Mouse (Mus musculus) adrenal gland, adult 2 months (tissue): ENCODE measurements around the gene Mt3. TPM values are rescaled to one million over a fixed set of nuclear protein-coding genes. Genes with fewer than 3 reads are reported as not detected.

Experiments used
- DNase-seq: peaks from one replicate; pipeline ENCODE4 v3.0.0; 2021
- polyA plus RNA-seq: library from polyadenylated mRNA; depleted of rRNA; stranded (reverse); fragments of >200 nt; gene quantifications from 2 replicates; pipeline ENCODE4 v1.2.3, GENCODE M21; 2012; rRNA removed
- total RNA-seq, 2 experiments: library from RNA; stranded (reverse); gene quantifications; 2 replicates each; pipeline ENCODE4 v1.2.3; 2021

Mt3 gene
- total and polyA plus RNA-seq, 3 experiments, result 1.0 to 4.7 (median 4.1) TPM

GRCm38 (mm10) chr8:94185791-94186190 lies 33.4 kb downstream of the Mt3 start:
- DNase-seq, result no peak

- DNase-seq, result peak; percentile 73
These were observed 34.1 kb downstream of the Mt3 start for GRCm38 (mm10) chr8:94186542-94186941.

GRCm38 (mm10) chr8:94187290-94188002 lies 35.0 kb downstream of the Mt3 start:
- no peak for DNase-seq

- peak; percentile 29 for DNase-seq
These were observed 37.0 kb downstream of the Mt3 start for GRCm38 (mm10) chr8:94189275-94190031.

GRCm38 (mm10) chr8:94191101-94191691 lies 38.8 kb downstream of the Mt3 start:
- DNase-seq, result peak; percentile 84

GRCm38 (mm10) chr8:94192926-94193325 lies 40.5 kb downstream of the Mt3 start:
- no peak for DNase-seq

- DNase-seq, result peak; percentile 76
These were observed 42.3 kb downstream of the Mt3 start for GRCm38 (mm10) chr8:94194591-94195223.

GRCm38 (mm10) chr8:94199202-94199869 lies 46.9 kb downstream of the Mt3 start:
- peak; percentile 56 for DNase-seq

Other genes with a start within 250 kb of the Mt3 start
- gene Amfr, start 139.8 kb upstream of the Mt3 start, total RNA-seq, result 100 to 1,000 TPM; 234 to 239 TPM
- gene Amfr, start 139.8 kb upstream of the Mt3 start, polyA plus RNA-seq, result 290 and 363 TPM in 2 replicates
- gene Nudt21, start 115.6 kb upstream of the Mt3 start, total RNA-seq, result 10 to 100 TPM; 34.7 to 36.9 TPM
- 150 and 174 TPM in 2 replicates for gene Nudt21, start 115.6 kb upstream of the Mt3 start, polyA plus RNA-seq
- 10 to 100 TPM; 20.1 to 22.3 TPM for gene Ogfod1, start 115.4 kb upstream of the Mt3 start, total RNA-seq
- 2.4 TPM in 2 replicates for gene Ogfod1, start 115.4 kb upstream of the Mt3 start, polyA plus RNA-seq
- gene Bbs2, start 53.7 kb upstream of the Mt3 start, total RNA-seq, result 10 to 100 TPM; 17.1 to 18.1 TPM
- gene Bbs2, start 53.7 kb upstream of the Mt3 start, polyA plus RNA-seq, result 26.5 and 31.0 TPM in 2 replicates
- not detected for gene Mt4, start 15.4 kb upstream of the Mt3 start, total RNA-seq
- not detected in 2 replicates for gene Mt4, start 15.4 kb upstream of the Mt3 start, polyA plus RNA-seq
- gene Mt2, start 20.1 kb downstream of the Mt3 start, total RNA-seq, result 100 to 1,000 TPM; 158 to 202 TPM
- gene Mt2, start 20.1 kb downstream of the Mt3 start, polyA plus RNA-seq, result 19.3 and 19.6 TPM in 2 replicates
- gene Mt1, start 26.5 kb downstream of the Mt3 start, total RNA-seq, result 100 to 1,000 TPM; 282 to 394 TPM
- gene Mt1, start 26.5 kb downstream of the Mt3 start, polyA plus RNA-seq, result 895 and 922 TPM in 2 replicates
- 10 to 100 TPM; 12.3 to 17.5 TPM for gene Nup93, start 62.0 kb downstream of the Mt3 start, total RNA-seq
- 5.3 and 5.4 TPM in 2 replicates for gene Nup93, start 62.0 kb downstream of the Mt3 start, polyA plus RNA-seq
- under 1 TPM in 1 of 2 experiments, not detected in 1; 0.12 TPM for gene Slc12a3, start 176.6 kb downstream of the Mt3 start, total RNA-seq
- gene Slc12a3, start 176.6 kb downstream of the Mt3 start, polyA plus RNA-seq, result 0.10 TPM in 1 of 2 replicates, not detected in the other
- gene Herpud1, start 233.8 kb downstream of the Mt3 start, total RNA-seq, result 100 to 1,000 TPM in 1 of 2 experiments, 10 to 100 TPM in 1; 99.0 to 141 TPM
- gene Herpud1, start 233.8 kb downstream of the Mt3 start, polyA plus RNA-seq, result 188 and 195 TPM in 2 replicates